Mouse (Mus musculus) liver, embryonic 14.5 days (tissue): ENCODE measurements around the gene Ephb4.

Experiments
- CTCF ChIP-seq: IDR thresholded peaks from 2 replicates; pipeline ENCODE4 v1.5.1; 2016; ENCODE audit warnings: antibody characterized with exemption, low read depth, control low read depth
- EP300 ChIP-seq: IDR thresholded peaks from 2 replicates; pipeline ENCODE4 v1.6.1; 2016; ENCODE audit warnings: antibody characterized with exemption, low read depth

- TF ChIP-seq EP300 (no peak), CTCF (no peak)
Measured at GRCm38 (mm10) chr5:137377603-137378002, 27.7 kb downstream of the Ephb4 start.
